Mouse (Mus musculus): ENCODE data around the gene Sp8. TPM values are rescaled to one million over a fixed set of nuclear protein-coding genes. Genes with fewer than 3 reads are reported as not detected.
A peak's percentile ranks its signal among the peaks of the same experiment; 100 is the strongest.

Sp8 gene
- total RNA-seq, 2 experiments from 2014 or later = not detected

DNA sequence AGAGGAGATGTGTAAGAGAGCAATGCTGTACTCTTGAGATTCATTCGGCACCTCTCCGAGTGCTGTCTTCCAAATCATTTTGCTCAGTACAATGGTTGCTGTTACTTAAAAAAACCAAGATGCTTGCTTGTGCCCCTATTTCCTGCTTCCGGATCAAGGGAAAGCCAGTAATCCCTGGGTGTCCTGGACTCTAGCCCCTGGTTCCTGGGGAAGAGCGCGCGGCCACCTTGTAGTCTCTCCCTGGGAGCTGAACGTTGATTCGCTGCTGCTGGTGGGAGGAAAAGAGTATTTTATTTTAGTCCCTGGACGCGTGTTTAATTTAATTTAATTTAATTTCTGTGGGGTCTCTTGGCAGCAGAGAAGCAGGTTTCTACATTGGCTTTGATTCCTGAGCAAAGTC, 8.3 kb downstream of the Sp8 start:
- no peak for TF ChIP-seq CTCF (IDR thresholded peaks at IDR 0.05)
- intact Hi-C loops (cut with DNase I) = loop anchor here (10.0 kb wide), 2 partner anchors 400 to 1030 kb away; no protein-coding TSS in a partner anchor
- Histone ChIP-seq H3K27ac (no peak overlapping the region), H3K4me3 (no peak overlapping the region)
- no peak for DNase-seq

DNA sequence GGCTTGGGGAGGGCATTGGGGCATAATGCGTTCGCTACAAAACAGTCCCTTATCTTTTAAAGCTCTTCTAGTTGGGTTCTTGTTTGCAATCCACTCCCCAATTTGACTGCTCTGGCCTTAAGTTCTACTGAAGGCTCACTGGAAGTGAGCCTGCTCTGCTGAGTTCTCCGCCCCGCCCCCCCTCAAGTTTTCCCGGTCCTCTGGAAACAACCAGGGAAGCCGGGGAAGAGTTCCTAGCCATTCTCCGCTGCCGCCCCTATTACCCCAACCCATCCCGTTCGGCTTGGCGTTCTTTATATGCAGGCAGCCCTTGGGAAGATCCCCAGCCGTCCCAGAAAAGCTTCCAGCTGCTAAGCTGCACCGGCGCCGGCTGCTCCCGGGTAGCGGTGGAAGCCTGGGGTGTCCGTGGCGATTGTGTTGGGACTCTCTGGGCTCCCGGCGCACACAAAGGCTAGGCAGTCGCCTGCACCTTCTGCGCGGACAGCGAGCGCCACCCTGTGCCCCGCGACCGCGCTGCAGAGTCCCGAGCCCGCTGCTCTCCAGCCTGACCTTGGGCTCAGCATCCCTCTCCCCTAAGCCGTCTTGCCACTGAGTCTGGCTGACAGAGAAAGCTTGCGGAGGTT, 8.8 kb downstream of the Sp8 start:
- intact Hi-C loops (cut with DNase I) = loop anchor here (10.0 kb wide), 2 partner anchors 400 to 1030 kb away; no protein-coding TSS in a partner anchor
- DNase-seq = peak; percentile 49
- H3K4me3 ChIP-seq = peak overlapping the region; percentile 37; the same call in 1 of the 2 replicates
- TF ChIP-seq CTCF (IDR thresholded peaks at IDR 0.05) = peak; percentile 66
- no peak overlapping the region for H3K27ac ChIP-seq

DNA sequence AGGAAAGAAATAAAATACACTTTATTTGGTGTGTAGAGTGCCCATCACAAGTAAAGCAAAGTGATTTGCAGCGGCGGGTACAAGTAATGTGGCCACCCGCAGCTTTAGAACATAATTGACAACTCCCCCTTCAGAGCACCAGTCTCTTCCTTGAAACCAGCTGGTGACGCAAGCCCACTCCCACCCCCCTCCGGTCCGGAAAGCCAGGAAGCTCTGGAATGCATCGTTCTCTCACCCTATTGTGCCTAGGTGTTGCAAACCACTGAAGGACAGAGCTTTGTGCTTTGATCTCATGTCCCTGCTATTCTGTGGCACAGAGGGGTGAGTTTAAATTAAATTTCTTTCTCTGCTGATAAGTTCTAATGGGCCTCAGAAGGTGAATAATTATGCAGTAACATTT, 10.0 kb downstream of the Sp8 start:
- Histone ChIP-seq H3K4me3 (no peak overlapping the region), H3K27ac (no peak overlapping the region)
- intact Hi-C loops (cut with DNase I) = loop anchor here (10.0 kb wide), 2 partner anchors 401 to 1031 kb away; no protein-coding TSS in a partner anchor
- no peak for DNase-seq
- no peak for TF ChIP-seq CTCF (IDR thresholded peaks at IDR 0.05)

DNA sequence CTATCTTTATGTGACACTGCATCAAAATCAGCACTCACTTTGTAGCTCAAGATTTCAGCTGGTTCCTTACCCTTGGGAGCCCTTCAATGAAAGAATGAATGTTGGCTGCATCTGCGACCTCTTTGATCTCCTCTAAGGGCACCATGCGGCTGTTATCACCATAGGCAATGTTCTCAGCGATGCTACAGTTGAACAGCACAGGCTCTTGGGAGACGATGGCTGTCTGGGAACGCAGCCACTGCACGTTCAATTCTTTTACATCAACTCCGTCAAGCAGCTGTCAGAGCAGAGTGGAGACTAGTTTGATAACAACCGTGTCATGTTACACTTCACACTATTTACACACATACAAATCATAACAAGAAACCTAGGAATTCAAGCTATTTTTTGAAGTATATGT, 26.5 kb downstream of the Sp8 start:
- DNase-seq = no peak
- Histone ChIP-seq H3K4me3 (no peak overlapping the region), H3K27ac (no peak overlapping the region)
- TF ChIP-seq CTCF (IDR thresholded peaks at IDR 0.05) = no peak
- intact Hi-C loops (cut with DNase I) = no loop called here

DNA sequence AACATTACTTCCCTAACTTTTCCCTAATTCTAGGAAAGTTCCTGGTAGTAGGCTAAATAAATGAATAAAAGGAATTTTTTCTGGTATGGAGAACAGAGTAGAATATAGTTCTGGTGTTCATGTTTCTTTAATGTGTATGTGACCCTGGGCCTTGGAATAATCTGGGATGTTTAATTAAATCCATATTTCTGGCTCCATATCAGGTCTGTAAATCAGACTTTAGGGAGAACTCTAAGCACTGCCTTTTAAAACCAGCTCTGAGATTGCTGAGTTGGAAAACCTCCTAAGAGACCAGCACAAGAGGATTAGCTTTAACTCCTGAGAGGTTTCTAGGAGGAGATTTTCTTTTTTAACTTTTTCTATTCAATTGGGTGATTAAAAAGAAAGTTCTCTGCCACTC, 36.7 kb downstream of the Sp8 start:
- H3K4me3 ChIP-seq = no peak overlapping the region
- intact Hi-C loops (cut with DNase I) = no loop called here
- no peak for DNase-seq
- H3K27ac ChIP-seq = no peak overlapping the region
- TF ChIP-seq CTCF (IDR thresholded peaks at IDR 0.05) = no peak

DNA sequence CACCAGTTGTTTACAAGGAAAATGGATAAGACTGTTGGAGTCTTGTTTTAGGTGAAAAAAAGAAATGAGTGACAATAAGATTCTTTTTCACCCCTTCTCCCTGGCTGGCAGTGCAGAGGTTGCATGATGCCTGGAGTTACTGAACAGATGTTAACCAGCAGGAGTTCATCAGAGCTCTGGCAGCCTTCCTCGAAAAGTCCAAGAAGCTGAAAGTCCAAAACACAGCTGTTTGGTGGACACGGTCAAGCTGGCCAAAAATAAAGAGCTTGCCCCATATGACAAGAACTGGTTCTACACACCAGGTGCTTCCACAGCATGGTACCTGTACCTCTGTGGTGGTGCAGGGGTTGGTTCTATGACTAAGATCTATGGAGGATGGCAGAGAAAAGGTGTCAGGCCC, 41.8 kb downstream of the Sp8 start:
- DNase-seq = no peak
- Histone ChIP-seq H3K27ac (no peak overlapping the region), H3K4me3 (no peak overlapping the region)
- no peak for TF ChIP-seq CTCF (IDR thresholded peaks at IDR 0.05)
- intact Hi-C loops (cut with DNase I) = no loop called here

Other genes with a start within 250 kb of the Sp8 start
- gene Abcb5, start 120.1 kb downstream of the Sp8 start, total RNA-seq (2021) = not detected

Measured in gastrocnemius, adult 2 months (tissue).